Mouse (Mus musculus): Measurements from ENCODE around the gene Vps52. TPM values are rescaled to one million over a fixed set of nuclear protein-coding genes. Genes with fewer than 3 reads are reported as not detected.

The Vps52 gene
- total and polyA plus RNA-seq, 3 experiments: 34.3 to 73.6 (median 39.9) TPM

DNA sequence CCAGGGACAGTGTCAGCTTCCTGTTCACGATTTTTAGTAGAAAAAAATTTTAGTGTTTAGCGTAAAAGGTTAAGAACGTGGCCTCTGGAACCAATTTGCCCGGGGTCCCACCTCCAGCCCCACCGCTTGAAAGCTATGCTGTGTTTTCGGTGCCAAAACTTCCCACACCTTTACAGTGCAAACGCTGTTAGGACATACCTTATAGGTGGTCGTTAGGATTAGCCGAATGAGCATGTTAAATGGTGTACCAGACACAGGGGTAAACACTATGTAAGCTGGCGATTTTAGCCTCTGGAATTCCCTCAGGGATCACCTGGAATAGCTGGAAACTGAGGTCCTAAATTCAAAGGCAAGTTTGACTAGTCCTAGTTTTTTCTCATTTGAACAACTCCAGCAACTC is 724 bp downstream of the Vps52 start:
- Histone ChIP-seq H3K79me2 (replicated peaks; ENCODE audit: control insufficient read depth, extremely low read depth, insufficient read depth, poor library complexity, severe bottlenecking) (peaks cover 29% of the 10 kb centered on the region), H3K4me2 (ENCODE audit: insufficient read depth, low read depth, poor library complexity, severe bottlenecking) (peak overlapping the region; percentile 97), H3K4me1 (ENCODE audit: control insufficient read depth in 1 of 2, insufficient read depth in 2 of 2) (peaks cover 7 to 31% of the 10 kb centered on the region in 2 experiments), H3K9ac (ENCODE audit: insufficient read depth, low read depth) (peak overlapping the region; percentile 99), H3K27me3 (replicated peaks) (no peaks in the 10 kb centered on the region), H3K4me3 (replicated peaks in 1 of 3; ENCODE audit: low read depth in 2 of 3, low read length in 2 of 3, poor library complexity in 1 of 3) (peak overlapping the region; percentile 91 to 99 (median 96)), H3K27ac (ENCODE audit: insufficient read depth, low read depth) (peak overlapping the region; percentile 60; the same call in 1 of the 2 replicates), H3K9me3 (replicated peaks; ENCODE audit: low read length) (no peaks in the 10 kb centered on the region), H3K36me3 (replicated peaks in 1 of 2; ENCODE audit: control insufficient read depth in 1 of 2, insufficient read depth in 1 of 2, low read length in 1 of 2) (peaks cover 54 to 66% of the 10 kb centered on the region in 2 experiments)
- in situ Hi-C loops (cut with MboI; ENCODE audit: low pct_ligation_motif_present, low pct_unique_long_range_greater_than_20kb, low sequenced_read_pairs): no loop called here
- DNase-seq (ENCODE audit: extremely low read depth): no peak
- dilution Hi-C loops (cut with MboI; ENCODE audit: extremely low pct_ligation_motif_present, extremely low pct_unique_long_range_greater_than_20kb, low sequenced_read_pairs): no loop called here
- 0 out of 2 replicates have a peak, but pooled peaks have one; percentile 8 for TF ChIP-seq ZMIZ1 (IDR thresholded peaks at IDR 0.05; ENCODE audit: low read depth, low read length)
- no peak for TF ChIP-seq TBP (conservative IDR thresholded peaks at IDR 0.05; ENCODE audit: low read depth, low read length)

DNA sequence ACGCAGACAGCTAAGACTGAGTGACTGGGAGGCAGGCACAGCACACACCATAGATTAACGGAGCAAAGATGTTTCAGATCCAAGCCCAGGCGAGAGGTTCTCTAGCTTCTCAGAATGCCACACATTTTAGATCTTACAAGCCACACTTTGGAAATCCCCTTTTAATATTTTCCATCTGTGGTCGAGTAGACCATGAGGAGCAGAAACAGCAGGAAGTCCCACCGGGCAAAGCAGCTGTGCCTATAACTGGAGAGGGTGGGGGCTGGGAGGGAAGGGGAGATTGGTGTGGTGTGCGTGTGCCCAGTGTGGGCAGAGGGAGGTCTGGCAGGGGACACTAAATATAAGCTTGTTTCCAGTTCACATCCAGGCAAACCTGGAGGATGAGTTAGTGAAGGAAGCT is 1.9 kb downstream of the Vps52 start:
- dilution Hi-C loops (cut with MboI; ENCODE audit: extremely low pct_ligation_motif_present, extremely low pct_unique_long_range_greater_than_20kb, low sequenced_read_pairs) (no loop called here), in situ Hi-C loops (cut with MboI; ENCODE audit: low pct_ligation_motif_present, low pct_unique_long_range_greater_than_20kb, low sequenced_read_pairs) (no loop called here)
- DNase-seq (ENCODE audit: extremely low read depth): peak; percentile 79
- Histone ChIP-seq H3K4me2 (ENCODE audit: insufficient read depth, low read depth, poor library complexity, severe bottlenecking) (peak overlapping the region; percentile 97), H3K36me3 (replicated peaks in 1 of 2; ENCODE audit: control insufficient read depth in 1 of 2, insufficient read depth in 1 of 2, low read length in 1 of 2) (peaks cover 48 to 61% of the 10 kb centered on the region in 2 experiments), H3K27ac (ENCODE audit: insufficient read depth, low read depth) (peak overlapping the region; percentile 62), H3K4me1 (ENCODE audit: control insufficient read depth in 1 of 2, insufficient read depth in 2 of 2) (peaks cover 7 to 30% of the 10 kb centered on the region in 2 experiments), H3K9me3 (replicated peaks; ENCODE audit: low read length) (no peaks in the 10 kb centered on the region), H3K27me3 (replicated peaks) (no peaks in the 10 kb centered on the region), H3K79me2 (replicated peaks; ENCODE audit: control insufficient read depth, extremely low read depth, insufficient read depth, poor library complexity, severe bottlenecking) (peaks cover 29% of the 10 kb centered on the region), H3K4me3 (replicated peaks in 1 of 3; ENCODE audit: low read depth in 2 of 3, low read length in 2 of 3, poor library complexity in 1 of 3) (peak overlapping the region; percentile 36 to 96 (median 37)), H3K9ac (ENCODE audit: insufficient read depth, low read depth) (peak overlapping the region; percentile 99)
- TF ChIP-seq SIN3A (IDR thresholded peaks at IDR 0.05; ENCODE audit: low read length) (no peak; the same call in 1 of the 2 replicates), TCF12 (IDR thresholded peaks at IDR 0.05; ENCODE audit: low read depth, low read length) (peak; percentile 69), HCFC1 (IDR thresholded peaks at IDR 0.05; ENCODE audit: low read depth, low read length) (0 out of 2 replicates have a peak, but pooled peaks have one; percentile 15), EP300 (IDR thresholded peaks at IDR 0.05; ENCODE audit: low read length) (peak; percentile 72), MYC (IDR thresholded peaks at IDR 0.05; ENCODE audit: low read depth, low read length) (peak; percentile 86), ELF1 (IDR thresholded peaks at IDR 0.05; ENCODE audit: low read depth, low read length) (0 out of 2 replicates have a peak, but pooled peaks have one; percentile 24), ZKSCAN1 (IDR thresholded peaks at IDR 0.05; ENCODE audit: borderline replicate concordance, low read depth, low read length) (no peak), POLR2A (IDR thresholded peaks at IDR 0.05; ENCODE audit: low read depth, low read length) (peak; percentile 33; the same call in 1 of the 2 replicates), MAX (IDR thresholded peaks at IDR 0.05; ENCODE audit: low read length) (peak; percentile 49), PAX5 (IDR thresholded peaks at IDR 0.05; ENCODE audit: low read length) (no peak), NELFE (IDR thresholded peaks at IDR 0.05; ENCODE audit: low read depth, low read length) (peak; percentile 24; the same call in 1 of the 2 replicates), MXI1 (IDR thresholded peaks at IDR 0.05; ENCODE audit: low read depth, low read length) (no peak), NRF1 (IDR thresholded peaks at IDR 0.05; ENCODE audit: low read depth, low read length) (no peak), RAD21 (IDR thresholded peaks at IDR 0.05; ENCODE audit: low read depth, low read length) (no peak), ETS1 (conservative IDR thresholded peaks at IDR 0.05; ENCODE audit: low read depth, low read length) (peak; percentile 75), CHD2 (IDR thresholded peaks at IDR 0.05; ENCODE audit: low read length) (peak; percentile 71; the same call in 1 of the 2 replicates), MEF2A (IDR thresholded peaks at IDR 0.05; ENCODE audit: borderline replicate concordance, low read depth, low read length) (peak; percentile 20; the same call in 1 of the 2 replicates)

Measured in CH12.LX (cell line).